Mouse (Mus musculus) C2C12 (cell line): ENCODE measurements around the gene Ucma. TPM values are rescaled to one million over a fixed set of nuclear protein-coding genes. Genes with fewer than 3 reads are reported as not detected.
"Not testable (repeated sequence)": the region's sequence is repeated elsewhere in the genome, so short reads cannot be mapped to it uniquely, and the experiment has no call there.

Source experiments
- H3K27me3 ChIP-seq: one replicate; pipeline ENCODE4 v1.6.1; 2011; ENCODE audit not compliant: control insufficient read depth, insufficient read depth, insufficient read length
- H3K36me3 ChIP-seq: one replicate; pipeline ENCODE4 v1.6.1; 2011; ENCODE audit not compliant: control insufficient read depth, insufficient read depth
- H3K4me3 ChIP-seq: one replicate; pipeline ENCODE4 v1.5.1; 2011; ENCODE audit warnings: mild to moderate bottlenecking, control low read depth; ENCODE audit not compliant: poor library complexity, insufficient read depth, severe bottlenecking
- H3K79me2 ChIP-seq: one replicate; pipeline ENCODE4 v1.6.1; 2011; ENCODE audit not compliant: control insufficient read depth, insufficient read depth
- H3K79me3 ChIP-seq: one replicate; pipeline ENCODE4 v1.6.1; 2011; ENCODE audit warnings: low read depth, control low read depth
- H3ac ChIP-seq: one replicate; pipeline ENCODE3; 2011; ENCODE audit warnings: low read depth; ENCODE audit not compliant: control insufficient read depth, insufficient read length
- CEBPB ChIP-seq: IDR thresholded peaks from one replicate; pipeline ENCODE4 v1.6.1; 2011; ENCODE audit warnings: low read depth, mild to moderate bottlenecking, control low read depth, moderate library complexity
- CTCF ChIP-seq: IDR thresholded peaks from one replicate; pipeline ENCODE4 v1.5.1; 2011; ENCODE audit not compliant: control insufficient read depth, insufficient read depth, insufficient read length
- FOSL1 ChIP-seq: IDR thresholded peaks from one replicate; pipeline ENCODE4 v1.8.0; 2011; ENCODE audit warnings: mild to moderate bottlenecking, low read length; ENCODE audit not compliant: poor library complexity, insufficient read depth, severe bottlenecking
- MAX ChIP-seq: IDR thresholded peaks from one replicate; pipeline ENCODE4 v1.6.1; 2011; ENCODE audit warnings: mild to moderate bottlenecking, control low read depth
- MYOD1 ChIP-seq: IDR thresholded peaks from one replicate; pipeline ENCODE4 v1.6.1; 2011; ENCODE audit warnings: low read depth; ENCODE audit not compliant: control insufficient read depth, insufficient read length
- MYOG ChIP-seq: IDR thresholded peaks from one replicate; pipeline ENCODE4 v1.6.1; 2011; ENCODE audit not compliant: control insufficient read depth, insufficient read length; ENCODE audit errors: extremely low read depth
- USF1 ChIP-seq: IDR thresholded peaks from one replicate; pipeline ENCODE4 v1.6.1; 2011; ENCODE audit warnings: low read depth, mild to moderate bottlenecking, control low read depth, moderate library complexity
- long read RNA-seq, 2 experiments: library from polyadenylated mRNA; unstranded; transcript quantifications; one replicate each; pipeline ENCODE4 v2.0.0; 2019 to 2020
- polyA plus RNA-seq: library from polyadenylated mRNA; unstranded; fragments of >200 nt; fragmentation: generic; extraction: Trizol; gene quantifications from one replicate; pipeline ENCODE4 v1.2.1, GENCODE M21; 2012; ENCODE audit warnings: missing spikeins

Gene Ucma
- 0.07 TPM for polyA plus RNA-seq
- long read RNA-seq, experiment 1, partial matches to known transcripts, result 0 of 1 reads
- long read RNA-seq, experiment 1, other reads (novel, unspliced or antisense), result 1 of 1 reads
- long read RNA-seq, experiment 2, result 0 reads

DNA sequence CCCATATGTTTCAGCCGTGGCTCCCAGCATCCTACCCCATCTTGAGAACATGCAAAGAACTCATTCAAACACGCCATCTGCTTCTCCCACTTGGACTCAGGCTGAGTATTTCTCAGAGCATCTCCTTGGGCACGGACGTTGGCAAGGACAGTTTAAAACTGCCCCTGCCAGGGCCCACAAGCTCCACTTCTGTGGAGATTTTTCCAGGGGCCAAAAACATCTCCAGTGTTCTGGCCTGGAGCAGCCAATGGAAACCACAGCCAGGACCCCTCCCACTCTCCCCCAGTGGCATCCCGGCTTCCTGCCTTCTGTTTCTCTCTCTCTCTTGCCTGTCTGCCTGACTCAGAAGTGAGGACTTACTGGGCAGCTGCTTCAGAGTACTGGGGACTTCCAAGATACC lies at the start of gene Ucma:
Ucma (plus strand) TSS at position 316 of the 400 bp plus-strand sequence.
- Histone ChIP-seq H3K79me2 (no peaks in the 10 kb centered on the region), H3ac (no peak within 1 kb of the TSS), H3K79me3 (no peaks in the 10 kb centered on the region), H3K27me3 (no peaks in the 10 kb centered on the region), H3K4me3 (no peak within 1 kb of the TSS), H3K36me3 (no peaks in the 10 kb centered on the region)
- TF ChIP-seq FOSL1, result no peak

DNA sequence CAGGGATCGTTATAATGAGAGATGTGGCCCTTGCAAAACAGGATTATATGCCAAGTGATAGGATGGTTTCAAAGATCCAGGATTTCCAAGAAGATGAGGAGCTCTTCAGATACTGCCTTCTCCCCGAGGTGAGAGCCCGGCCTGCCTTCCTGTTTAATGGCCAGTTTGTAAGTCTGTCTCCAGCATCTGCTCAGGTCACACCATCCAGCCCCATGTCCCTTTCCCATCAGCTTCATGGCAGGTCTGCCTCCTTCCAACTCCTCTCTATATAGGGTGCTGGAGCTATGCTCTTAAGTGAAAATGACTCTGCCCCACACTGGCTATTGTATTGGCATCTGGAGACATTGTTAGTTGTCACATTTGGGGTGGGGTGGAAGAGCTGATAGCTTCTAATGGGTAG lies 48.5 kb upstream of the Ucma start:
- TF ChIP-seq MYOG (no peak), CTCF (no peak), MAX (no peak), FOSL1 (no peak), USF1 (no peak), CEBPB (no peak), MYOD1 (no peak)
- no peaks in the 10 kb centered on the region for H3K79me2 ChIP-seq
- no peaks in the 10 kb centered on the region for H3K36me3 ChIP-seq
- H3K27me3 ChIP-seq, result no peaks in the 10 kb centered on the region
- H3ac ChIP-seq, result no peak overlapping the region
- no peaks in the 10 kb centered on the region for H3K79me3 ChIP-seq
- no peak overlapping the region for H3K4me3 ChIP-seq

DNA sequence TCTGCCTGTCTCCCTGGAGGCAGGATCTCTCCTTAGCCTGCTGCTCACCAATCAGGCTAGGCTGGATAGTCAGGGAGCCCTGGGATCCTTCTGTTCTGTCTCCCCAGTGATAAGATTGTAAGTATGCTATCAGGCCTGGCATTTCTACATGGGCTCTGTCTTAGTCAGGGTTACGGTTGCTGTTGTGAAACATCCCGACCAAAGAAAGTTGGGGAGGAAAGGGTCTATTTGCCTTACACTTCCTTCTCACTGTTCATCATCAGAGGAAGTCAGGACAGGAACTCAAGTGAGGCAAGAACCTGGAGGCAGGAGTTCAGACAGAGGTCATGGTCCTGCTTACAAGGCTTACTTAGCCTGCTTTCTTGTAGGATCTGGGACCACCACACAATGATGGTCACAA lies 46.7 kb upstream of the Ucma start:
- Histone ChIP-seq H3ac (no peak overlapping the region), H3K4me3 (no peak overlapping the region), H3K79me2 (no peaks in the 10 kb centered on the region), H3K79me3 (no peaks in the 10 kb centered on the region), H3K27me3 (no peaks in the 10 kb centered on the region), H3K36me3 (no peaks in the 10 kb centered on the region)
- TF ChIP-seq MYOD1 (no peak), CTCF (no peak), FOSL1 (no peak)

GRCm38 (mm10) chr2:4934516-4934915 lies 41.4 kb upstream of the Ucma start:
- Histone ChIP-seq H3K79me3 (no peaks in the 10 kb centered on the region), H3K36me3 (no peaks in the 10 kb centered on the region), H3K4me3 (no peak overlapping the region), H3ac (no peak overlapping the region), H3K27me3 (no peaks in the 10 kb centered on the region), H3K79me2 (no peaks in the 10 kb centered on the region)
- TF ChIP-seq CEBPB, result no peak
- no peak for TF ChIP-seq FOSL1
- TF ChIP-seq USF1, result no peak
- TF ChIP-seq MAX, result no peak
- TF ChIP-seq MYOD1, result no peak
- no peak for TF ChIP-seq CTCF
- no peak for TF ChIP-seq MYOG

- Histone ChIP-seq H3K27me3 (no peaks in the 10 kb centered on the region), H3K36me3 (no peaks in the 10 kb centered on the region), H3ac (no peak overlapping the region), H3K4me3 (no peak overlapping the region), H3K79me2 (no peaks in the 10 kb centered on the region), H3K79me3 (no peaks in the 10 kb centered on the region)
- TF ChIP-seq MAX, result no peak
- TF ChIP-seq MYOG, result no peak
These were observed 38.0 kb upstream of the Ucma start for GRCm38 (mm10) chr2:4937931-4938330.

GRCm38 (mm10) chr2:4940861-4941260 lies 35.1 kb upstream of the Ucma start:
- Histone ChIP-seq H3K79me3 (no peaks in the 10 kb centered on the region), H3ac (no peak overlapping the region), H3K27me3 (no peaks in the 10 kb centered on the region), H3K36me3 (no peaks in the 10 kb centered on the region), H3K79me2 (no peaks in the 10 kb centered on the region), H3K4me3 (no peak overlapping the region)
- TF ChIP-seq FOSL1 (no peak), MAX (no peak), USF1 (no peak), MYOD1 (no peak), CTCF (no peak), CEBPB (no peak), MYOG (no peak)

GRCm38 (mm10) chr2:4949691-4950090 lies 26.2 kb upstream of the Ucma start:
- not testable (repeated sequence) for H3K79me2 ChIP-seq, H3ac ChIP-seq, H3K36me3 ChIP-seq, H3K4me3 ChIP-seq, H3K79me3 ChIP-seq, H3K27me3 ChIP-seq
